Mouse (Mus musculus) lung, adult 2 months (tissue): Measurements from ENCODE around the gene Wwox. TPM values are rescaled to one million over a fixed set of nuclear protein-coding genes. Genes with fewer than 3 reads are reported as not detected.

ENCODE experiments used
- DNase-seq: peaks from one replicate; pipeline ENCODE4 v3.0.0; 2022
- H3K4me1 ChIP-seq: fragments of 200-500 bp; 2 replicates; pipeline ENCODE4 v1.6.1; 2011; ENCODE audit warnings: low read length; ENCODE audit not compliant: control insufficient read depth, insufficient read depth
- H3K4me3 ChIP-seq: fragments of 200-500 bp; replicated peaks from 2 replicates; pipeline ENCODE3; 2011; ENCODE audit warnings: low read depth, mild to moderate bottlenecking, control low read depth, low read length; ENCODE audit errors: extremely low read depth
- CTCF ChIP-seq: fragments of 200-500 bp; IDR thresholded peaks from 2 replicates; pipeline ENCODE4 v1.5.1; 2011; ENCODE audit warnings: mild to moderate bottlenecking, low read length, control low read depth; ENCODE audit not compliant: insufficient read depth
- POLR2A ChIP-seq: fragments of 200-500 bp; IDR thresholded peaks from 2 replicates; pipeline ENCODE4 v1.6.1; 2011; ENCODE audit warnings: low read depth, mild to moderate bottlenecking, control low read depth, low read length, borderline replicate concordance; ENCODE audit errors: extremely low read depth
- WGBS: fragments of 180-500 bp; shearing (Covaris S2); methylation state at CpG from one replicate; pipeline ENCODE4 v1.1.7; 2018; 5-methylcytosine and 5-hydroxymethylcytosine counted together
- polyA plus RNA-seq: library from polyadenylated mRNA; depleted of rRNA; stranded (reverse); fragments of >200 nt; gene quantifications from 2 replicates; pipeline ENCODE4 v1.2.3, GENCODE M21; 2012

Wwox gene
- polyA plus RNA-seq, 1 experiment: 8.5 TPM

- no peak overlapping the region for H3K4me3 ChIP-seq
- WGBS: 68% methylated on average over 18 of the region's 18 CpGs
- TF ChIP-seq POLR2A (no peak), CTCF (no peak)
- DNase-seq: no peak
- H3K4me1 ChIP-seq: no peaks in the 10 kb centered on the region
These were observed 312.1 kb downstream of the Wwox start for GRCm38 (mm10) chr8:114751376-114752135.

DNA sequence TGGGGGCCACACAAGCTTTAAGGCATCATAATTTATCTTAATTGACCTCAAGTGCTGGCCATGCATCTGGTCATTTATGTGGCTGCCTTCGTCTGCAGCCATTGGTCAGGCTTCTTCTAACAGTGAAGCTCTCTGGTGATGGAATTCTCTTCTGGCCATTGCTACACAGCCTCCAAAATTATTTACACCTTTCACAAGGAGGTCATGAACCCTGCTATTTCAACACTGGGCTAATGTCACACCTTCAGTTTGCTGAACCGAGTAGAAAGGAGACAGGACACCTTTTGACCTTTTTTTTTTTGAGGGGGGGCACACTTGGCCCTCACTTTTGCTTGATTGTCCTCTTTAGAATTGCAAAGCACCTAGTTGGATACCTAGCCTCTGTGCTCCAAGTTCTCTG, 320.2 kb downstream of the Wwox start:
- 63% methylated on average over 2 of the region's 2 CpGs for WGBS
- DNase-seq: no peak
- H3K4me3 ChIP-seq: no peak overlapping the region
- TF ChIP-seq POLR2A: no peak
- TF ChIP-seq CTCF: no peak
- H3K4me1 ChIP-seq: no peaks in the 10 kb centered on the region

- TF ChIP-seq POLR2A: no peak
- no peak for TF ChIP-seq CTCF
- 85% methylated on average over 3 of the region's 3 CpGs for WGBS
- H3K4me1 ChIP-seq: peaks cover 6% of the 10 kb centered on the region
- no peak overlapping the region for H3K4me3 ChIP-seq
- DNase-seq: no peak
These were observed 329.1 kb downstream of the Wwox start for GRCm38 (mm10) chr8:114768536-114768935.

- 56% methylated on average over 31 of the region's 31 CpGs for WGBS
- Histone ChIP-seq H3K4me3 (no peak overlapping the region), H3K4me1 (peaks cover 6% of the 10 kb centered on the region)
- DNase-seq: peak; percentile 53
- TF ChIP-seq CTCF: peak; percentile 57
- TF ChIP-seq POLR2A: no peak
These were observed 331.7 kb downstream of the Wwox start for GRCm38 (mm10) chr8:114770856-114771776.

DNA sequence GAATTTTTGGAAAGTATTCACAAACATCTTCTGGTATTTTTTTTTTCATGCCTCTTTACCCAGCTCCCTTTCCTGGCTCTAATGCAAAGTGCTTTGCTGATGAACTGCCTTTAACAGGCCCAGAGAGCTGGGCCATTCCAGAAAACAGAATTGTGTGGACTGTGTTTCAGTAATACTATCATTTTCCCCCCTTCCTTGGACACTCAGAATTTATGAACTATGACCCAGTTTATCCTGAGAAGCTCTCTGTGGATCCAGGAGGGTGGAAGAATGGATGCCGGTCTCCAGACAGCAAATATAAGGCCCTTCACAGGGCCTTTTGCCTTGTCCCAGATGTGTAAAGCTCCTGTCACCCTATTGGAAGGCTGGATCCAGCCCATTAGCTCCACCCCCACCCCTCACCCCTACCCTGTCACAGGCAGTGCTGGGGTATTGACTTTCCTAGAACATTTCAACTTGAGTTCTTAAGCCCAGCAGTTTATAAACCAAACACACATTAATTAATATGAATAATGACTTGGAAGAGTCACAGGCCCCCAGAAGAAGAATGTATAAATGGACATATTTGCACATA, 332.9 kb downstream of the Wwox start:
- no peak for TF ChIP-seq CTCF
- no peak overlapping the region for H3K4me3 ChIP-seq
- no peak for DNase-seq
- H3K4me1 ChIP-seq: peaks cover 6% of the 10 kb centered on the region
- 61% methylated on average over 1 of the region's 1 CpGs for WGBS

GRCm38 (mm10) chr8:114773461-114774414, 334.3 kb downstream of the Wwox start:
- TF ChIP-seq CTCF (no peak), POLR2A (no peak)
- peak; percentile 23 for DNase-seq
- Histone ChIP-seq H3K4me1 (peaks cover 6% of the 10 kb centered on the region), H3K4me3 (no peak overlapping the region)
- 22% methylated on average over 23 of the region's 23 CpGs for WGBS

DNA sequence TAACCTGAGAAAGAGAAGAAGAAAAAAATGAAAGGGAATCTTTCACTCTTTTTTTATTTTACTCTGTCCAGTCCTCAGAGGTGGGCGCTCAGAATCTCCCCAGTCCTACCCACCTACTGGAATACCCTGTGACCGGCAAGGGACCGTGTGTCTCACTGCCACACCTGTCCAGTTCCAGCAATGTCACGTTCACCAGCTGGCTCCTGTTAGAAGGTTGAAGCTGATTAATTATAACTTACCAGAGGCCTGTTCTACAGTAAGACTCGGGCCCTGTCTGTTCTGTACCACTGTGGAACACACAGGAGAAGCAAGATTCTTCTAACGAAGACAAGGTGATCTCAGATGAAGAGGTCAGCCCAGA, 334.9 kb downstream of the Wwox start:
- no peak for TF ChIP-seq CTCF
- TF ChIP-seq POLR2A: no peak
- H3K4me1 ChIP-seq: peaks cover 6% of the 10 kb centered on the region
- H3K4me3 ChIP-seq: no peak overlapping the region
- DNase-seq: no peak
- 67% methylated on average over 6 of the region's 6 CpGs for WGBS

DNA sequence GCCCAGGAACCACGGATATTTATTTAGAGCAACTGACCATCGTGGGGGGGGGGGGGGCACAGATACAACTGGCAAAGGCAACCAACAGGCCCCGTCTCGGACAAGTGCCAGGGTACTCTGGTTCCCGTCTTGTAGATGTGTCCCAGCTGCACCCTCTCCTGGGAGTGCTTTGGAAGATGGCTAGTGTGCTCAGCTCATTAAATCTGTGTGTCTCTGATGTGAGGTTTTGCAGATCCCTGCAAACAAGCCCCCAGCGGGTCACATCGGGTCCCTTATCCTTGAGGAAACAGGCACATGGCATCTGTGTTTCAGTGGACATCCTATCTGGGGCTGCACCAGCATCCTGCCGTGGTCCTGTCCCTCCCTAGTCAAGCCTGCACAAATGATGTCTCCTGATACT, 336.1 kb downstream of the Wwox start:
- Histone ChIP-seq H3K4me1 (peaks cover 6% of the 10 kb centered on the region), H3K4me3 (no peak overlapping the region)
- TF ChIP-seq CTCF (no peak), POLR2A (no peak)
- DNase-seq: no peak
- WGBS: 79% methylated on average over 8 of the region's 8 CpGs

DNA sequence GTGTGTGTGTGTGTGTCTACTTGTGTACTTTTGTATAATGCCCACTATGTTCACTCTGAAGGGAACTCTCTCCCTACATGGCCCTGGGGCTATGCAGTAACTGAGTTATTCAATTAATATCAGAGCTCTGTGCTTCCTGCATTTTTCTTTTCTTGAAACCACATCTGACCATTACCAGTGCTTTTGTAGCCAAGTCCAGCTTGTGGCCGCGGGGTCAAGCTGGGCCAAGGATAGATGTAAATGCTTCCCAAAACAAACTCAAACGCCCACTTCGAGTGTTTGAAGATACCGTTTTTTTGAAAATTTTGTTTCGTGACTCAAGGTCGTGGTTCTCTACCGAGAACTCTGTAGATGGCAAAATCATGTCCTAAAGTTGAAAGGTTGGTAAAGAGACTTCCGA, 337.2 kb downstream of the Wwox start:
- no peak for DNase-seq
- WGBS: 81% methylated on average over 9 of the region's 9 CpGs
- no peak overlapping the region for H3K4me3 ChIP-seq
- TF ChIP-seq POLR2A: no peak
- TF ChIP-seq CTCF: no peak
- H3K4me1 ChIP-seq: peaks cover 6% of the 10 kb centered on the region; the same call in 1 of the 2 replicates
